Mouse (Mus musculus) neural tube, embryonic 11.5 days (tissue): ENCODE data around the gene Map9. TPM values are rescaled to one million over a fixed set of nuclear protein-coding genes. Genes with fewer than 3 reads are reported as not detected.

Source experiments
- ATAC-seq: fragments of 200-750 bp; cut with Nextera tagmentation; 2 replicates; pipeline ENCODE4 v1.8.0; 2017; ENCODE audit warnings: moderate number of reproducible peaks, mild to moderate bottlenecking, moderate TSS enrichment, moderate library complexity; ENCODE audit not compliant: insufficient read depth, low FRiP score, low TSS enrichment
- DNase-seq: peaks from one replicate; pipeline ENCODE4 v3.0.0-alpha.2; 2015; ENCODE audit warnings: low spot score
- H3K27ac ChIP-seq: fragments of 300-500 bp; sonication (generic); 2 replicates; pipeline ENCODE4 v1.5.1; 2014; ENCODE audit warnings: low read depth, mild to moderate bottlenecking, low read length
- H3K27me3 ChIP-seq: fragments of 300-500 bp; sonication (generic); 2 replicates; pipeline ENCODE4 v1.6.1; 2014; ENCODE audit warnings: mild to moderate bottlenecking, low read length, mixed read lengths; ENCODE audit not compliant: control insufficient read depth, insufficient read depth
- H3K36me3 ChIP-seq: fragments of 300-500 bp; sonication (generic); 2 replicates; pipeline ENCODE4 v1.6.1; 2014; ENCODE audit warnings: mild to moderate bottlenecking, low read length, moderate library complexity, mixed read lengths; ENCODE audit not compliant: control insufficient read depth, insufficient read depth
- H3K4me1 ChIP-seq: fragments of 300-500 bp; sonication (generic); 2 replicates; pipeline ENCODE4 v1.6.1; 2014; ENCODE audit warnings: low read length, mixed read lengths; ENCODE audit not compliant: control insufficient read depth, insufficient read depth
- H3K4me2 ChIP-seq: fragments of 300-500 bp; sonication (generic); 2 replicates; pipeline ENCODE4 v1.6.1; 2014; ENCODE audit warnings: low read depth, mild to moderate bottlenecking, moderate library complexity
- H3K4me3 ChIP-seq: fragments of 300-500 bp; sonication (generic); 2 replicates; pipeline ENCODE4 v1.5.1; 2014; ENCODE audit warnings: low read depth, low read length
- H3K9ac ChIP-seq: fragments of 300-500 bp; sonication (generic); 2 replicates; pipeline ENCODE4 v1.6.1; 2014; ENCODE audit warnings: mild to moderate bottlenecking, low read length
- H3K9me3 ChIP-seq: fragments of 300-500 bp; sonication (generic); 2 replicates; pipeline ENCODE4 v1.6.1; 2016; ENCODE audit warnings: low read length; ENCODE audit not compliant: control insufficient read depth
- WGBS: fragments of 180-500 bp; shearing (Covaris S2); extraction: QIAGEN DNeasy Blood & Tissue Kit; methylation state at CpG from one replicate; pipeline ENCODE4 v1.1.7; 2014; 5-methylcytosine and 5-hydroxymethylcytosine counted together
- polyA plus RNA-seq: library from polyadenylated mRNA; unstranded; fragments of >200 nt; fragmentation: Nextera tagmentation; extraction: Ambion mirVana; gene quantifications from 2 replicates; pipeline ENCODE4 v1.2.1, GENCODE M21; 2014

Map9 gene
- polyA plus RNA-seq, 1 experiment from 2014 or later: 9.7 TPM

- Histone ChIP-seq H3K9ac (no peak overlapping the region), H3K4me1 (no peaks in the 10 kb centered on the region), H3K4me3 (no peak overlapping the region), H3K27me3 (no peaks in the 10 kb centered on the region), H3K27ac (no peak overlapping the region), H3K36me3 (no peaks in the 10 kb centered on the region), H3K9me3 (no peaks in the 10 kb centered on the region), H3K4me2 (no peak overlapping the region)
- DNase-seq (no peak), ATAC-seq (no peak)
- 76% methylated on average over 11 of the region's 11 CpGs for WGBS
Measured at GRCm38 (mm10) chr3:82382325-82382724, 24.5 kb downstream of the Map9 start.

DNA sequence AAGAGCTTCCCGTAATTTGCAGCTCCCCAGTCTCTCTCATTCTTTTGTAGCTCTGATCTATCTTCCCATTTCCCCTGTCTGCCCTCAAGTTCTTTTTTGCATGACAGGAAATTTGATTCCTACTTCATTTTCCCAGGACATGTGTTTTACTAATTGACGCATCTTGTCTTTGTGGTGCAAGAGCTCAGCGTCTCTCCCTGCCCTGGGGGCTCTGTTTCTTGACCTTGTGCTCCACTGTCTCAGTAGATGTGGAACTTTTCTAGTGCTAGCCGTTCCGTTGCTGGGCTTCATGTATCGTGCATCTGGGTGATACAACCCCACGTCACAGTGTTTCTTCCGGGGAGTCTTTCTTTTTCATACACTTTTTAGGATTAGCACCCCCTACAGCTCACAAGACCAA lies 27.2 kb downstream of the Map9 start:
- no peaks in the 10 kb centered on the region for H3K4me1 ChIP-seq
- no peak for ATAC-seq

DNA sequence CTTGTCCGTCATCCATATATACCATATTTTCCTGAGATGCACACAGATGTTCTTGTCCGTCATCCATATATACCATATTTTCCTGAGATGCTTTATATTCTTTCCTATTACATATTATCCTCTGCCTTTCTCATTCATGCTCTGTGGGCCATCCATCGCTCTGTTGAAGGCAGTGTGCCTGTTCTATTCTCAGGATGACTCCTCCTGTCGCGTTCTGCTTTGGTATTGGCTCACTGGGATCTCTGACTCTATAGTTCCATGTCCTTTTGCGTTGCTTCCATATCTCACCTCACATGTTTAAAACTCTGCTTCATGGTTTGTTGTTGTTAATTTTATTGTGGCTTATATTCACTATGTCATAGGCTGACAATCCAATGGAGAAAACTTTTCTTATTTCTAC lies 48.0 kb downstream of the Map9 start:
- H3K4me2 ChIP-seq: no peak overlapping the region
- DNase-seq (no peak), ATAC-seq (no peak)
- H3K36me3 ChIP-seq: no peaks in the 10 kb centered on the region
- H3K27me3 ChIP-seq: no peaks in the 10 kb centered on the region
- no peak overlapping the region for H3K9ac ChIP-seq
- H3K9me3 ChIP-seq: no peaks in the 10 kb centered on the region
- H3K4me3 ChIP-seq: no peak overlapping the region
- H3K27ac ChIP-seq: no peak overlapping the region
- WGBS: 88% methylated on average over 6 of the region's 6 CpGs
- no peaks in the 10 kb centered on the region for H3K4me1 ChIP-seq

More for the DNA sequence above, 27.2 kb downstream of the Map9 start:
- no peak for DNase-seq
- H3K4me3 ChIP-seq: no peak overlapping the region
- WGBS: 74% methylated on average over 8 of the region's 8 CpGs
- H3K27ac ChIP-seq: no peak overlapping the region
- H3K4me2 ChIP-seq: no peak overlapping the region
- no peaks in the 10 kb centered on the region for H3K9me3 ChIP-seq
- no peaks in the 10 kb centered on the region for H3K36me3 ChIP-seq
- H3K9ac ChIP-seq: no peak overlapping the region
- H3K27me3 ChIP-seq: no peaks in the 10 kb centered on the region

DNA sequence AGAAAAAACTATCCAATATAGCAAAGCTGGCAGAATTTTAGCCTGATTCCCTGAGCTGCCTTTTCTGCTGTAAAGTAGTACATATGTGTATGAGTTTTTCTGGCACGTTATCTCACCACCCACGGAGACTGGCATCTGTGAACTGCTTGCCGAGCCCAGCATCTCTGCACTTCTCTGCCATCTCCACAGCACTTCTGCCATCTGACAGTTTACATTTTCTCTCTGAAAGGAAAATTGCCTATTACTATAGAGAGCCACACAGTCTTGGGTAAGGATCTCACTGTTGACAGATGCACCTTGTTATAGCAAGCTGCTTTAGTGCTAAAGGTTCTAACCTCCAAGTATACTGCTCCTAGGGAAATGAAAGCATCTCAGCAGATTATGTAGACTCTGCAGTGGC lies 48.5 kb downstream of the Map9 start:
- H3K4me2 ChIP-seq: no peak overlapping the region
- ATAC-seq (no peak), DNase-seq (no peak)
- H3K4me3 ChIP-seq: no peak overlapping the region
- no peak overlapping the region for H3K27ac ChIP-seq
- no peaks in the 10 kb centered on the region for H3K4me1 ChIP-seq
- no peaks in the 10 kb centered on the region for H3K36me3 ChIP-seq
- H3K9me3 ChIP-seq: no peaks in the 10 kb centered on the region
- H3K9ac ChIP-seq: no peak overlapping the region
- WGBS: 81% methylated on average over 3 of the region's 3 CpGs
- no peaks in the 10 kb centered on the region for H3K27me3 ChIP-seq

DNA sequence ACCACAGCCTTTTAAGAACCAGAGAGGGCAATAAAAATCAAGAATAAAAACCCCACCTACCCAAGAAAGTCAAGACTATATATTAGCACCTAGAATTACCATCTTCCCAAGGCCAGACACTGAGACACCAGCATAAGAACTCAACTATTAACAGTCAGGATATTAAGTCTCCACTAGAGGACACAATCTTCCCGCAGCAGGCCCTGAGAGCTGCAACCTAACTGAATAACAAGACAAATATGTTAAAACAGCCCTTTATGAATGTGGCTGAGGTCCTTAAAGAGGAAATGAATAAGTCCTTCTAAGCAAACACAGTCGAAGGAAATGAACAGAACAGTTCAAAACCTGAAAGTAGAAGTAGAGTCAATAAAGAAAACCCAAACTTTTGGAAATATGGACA lies 49.6 kb downstream of the Map9 start:
- DNase-seq (no peak), ATAC-seq (no peak)
- H3K27me3 ChIP-seq: no peaks in the 10 kb centered on the region
- 64% methylated on average over 2 of the region's 2 CpGs for WGBS
- H3K4me3 ChIP-seq: no peak overlapping the region
- H3K4me2 ChIP-seq: no peak overlapping the region
- H3K9ac ChIP-seq: no peak overlapping the region
- no peaks in the 10 kb centered on the region for H3K4me1 ChIP-seq
- H3K9me3 ChIP-seq: no peaks in the 10 kb centered on the region
- no peaks in the 10 kb centered on the region for H3K36me3 ChIP-seq
- no peak overlapping the region for H3K27ac ChIP-seq

- ATAC-seq (no peak), DNase-seq (no peak)
- H3K27me3 ChIP-seq: no peaks in the 10 kb centered on the region
- no peak overlapping the region for H3K27ac ChIP-seq
- no peaks in the 10 kb centered on the region for H3K4me1 ChIP-seq
- no peaks in the 10 kb centered on the region for H3K36me3 ChIP-seq
- H3K9me3 ChIP-seq: no peaks in the 10 kb centered on the region
- no peak overlapping the region for H3K4me3 ChIP-seq
- no peak overlapping the region for H3K9ac ChIP-seq
- H3K4me2 ChIP-seq: no peak overlapping the region
Measured at GRCm38 (mm10) chr3:82412397-82412796, 54.6 kb downstream of the Map9 start.

DNA sequence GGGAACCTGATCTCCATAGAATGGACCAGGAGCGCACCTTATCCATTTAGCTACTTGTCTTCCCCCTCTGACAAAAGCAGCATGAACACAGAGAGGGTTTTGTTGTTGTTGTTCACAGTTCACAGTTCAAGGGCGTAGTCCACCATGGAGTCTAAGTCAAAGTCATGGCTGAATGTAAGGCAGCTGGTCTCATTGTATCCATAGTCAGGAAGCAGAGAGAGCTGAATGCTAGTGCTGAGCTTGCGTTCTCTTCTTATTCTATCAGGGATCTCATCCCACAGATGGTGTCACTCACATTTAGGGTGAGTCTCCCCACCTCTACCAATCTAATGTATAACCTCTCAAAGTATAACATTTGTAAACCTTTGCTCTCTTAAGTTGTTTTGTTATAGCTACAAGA lies 60.1 kb downstream of the Map9 start:
- no peaks in the 10 kb centered on the region for H3K36me3 ChIP-seq
- no peaks in the 10 kb centered on the region for H3K4me1 ChIP-seq
- no peaks in the 10 kb centered on the region for H3K9me3 ChIP-seq
- H3K4me2 ChIP-seq: no peak overlapping the region
- no peak overlapping the region for H3K4me3 ChIP-seq
- H3K27me3 ChIP-seq: no peaks in the 10 kb centered on the region
- H3K27ac ChIP-seq: no peak overlapping the region
- ATAC-seq (no peak), DNase-seq (no peak)
- WGBS: 87% methylated on average over 3 of the region's 3 CpGs
- no peak overlapping the region for H3K9ac ChIP-seq

- Histone ChIP-seq H3K9me3 (no peaks in the 10 kb centered on the region), H3K4me3 (no peak overlapping the region), H3K9ac (no peak overlapping the region), H3K4me1 (no peaks in the 10 kb centered on the region), H3K27ac (no peak overlapping the region), H3K4me2 (no peak overlapping the region), H3K27me3 (no peaks in the 10 kb centered on the region), H3K36me3 (no peaks in the 10 kb centered on the region)
- ATAC-seq: no peak
- 90% methylated on average over 8 of the region's 8 CpGs for WGBS
- DNase-seq: no peak
Measured at GRCm38 (mm10) chr3:82435351-82435750, 77.5 kb downstream of the Map9 start.

- DNase-seq: no peak
- H3K4me3 ChIP-seq: no peak overlapping the region
- 43% methylated on average over 3 of the region's 3 CpGs for WGBS
- H3K4me2 ChIP-seq: no peak overlapping the region
- no peaks in the 10 kb centered on the region for H3K4me1 ChIP-seq
- no peaks in the 10 kb centered on the region for H3K27me3 ChIP-seq
- no peak overlapping the region for H3K27ac ChIP-seq
- no peak for ATAC-seq
- no peaks in the 10 kb centered on the region for H3K36me3 ChIP-seq
- H3K9me3 ChIP-seq: no peaks in the 10 kb centered on the region
- no peak overlapping the region for H3K9ac ChIP-seq
Measured at GRCm38 (mm10) chr3:82440976-82441375, 83.1 kb downstream of the Map9 start.
